Mouse (Mus musculus) forebrain, embryonic 11.5 days (tissue): ENCODE measurements around the gene Ccpg1. TPM values are rescaled to one million over a fixed set of nuclear protein-coding genes. Genes with fewer than 3 reads are reported as not detected.

ENCODE experiments used
- ATAC-seq: fragments of 200-750 bp; cut with Nextera tagmentation; replicated peaks from 2 replicates; pipeline ENCODE4 v1.8.0; 2017; ENCODE audit warnings: moderate TSS enrichment; ENCODE audit not compliant: low FRiP score
- DNase-seq: peaks from one replicate; pipeline ENCODE4 v3.0.0-alpha.2; 2017; ENCODE audit warnings: low spot score
- H3K27ac ChIP-seq: fragments of 300-500 bp; sonication (generic); 2 replicates; pipeline ENCODE4 v1.5.1; 2014; ENCODE audit warnings: low read depth, low read length
- H3K27me3 ChIP-seq: fragments of 300-500 bp; sonication (generic); 2 replicates; pipeline ENCODE4 v1.6.1; 2014; ENCODE audit warnings: mild to moderate bottlenecking, low read length, mixed read lengths; ENCODE audit not compliant: control insufficient read depth, insufficient read depth
- H3K36me3 ChIP-seq: fragments of 300-500 bp; sonication (generic); 2 replicates; pipeline ENCODE4 v1.6.1; 2014; ENCODE audit warnings: mild to moderate bottlenecking, low read length, moderate library complexity, mixed read lengths; ENCODE audit not compliant: control insufficient read depth, insufficient read depth
- H3K4me1 ChIP-seq: fragments of 300-500 bp; sonication (generic); replicated peaks from 2 replicates; pipeline ENCODE4 v1.6.1; 2014; ENCODE audit warnings: low read length, mixed read lengths; ENCODE audit not compliant: control insufficient read depth, insufficient read depth
- H3K4me2 ChIP-seq: fragments of 300-500 bp; sonication (generic); 2 replicates; pipeline ENCODE4 v1.6.1; 2014; ENCODE audit warnings: low read depth, mild to moderate bottlenecking, low read length, moderate library complexity, mixed read lengths; ENCODE audit not compliant: severe bottlenecking
- H3K4me3 ChIP-seq: fragments of 300-500 bp; sonication (generic); 2 replicates; pipeline ENCODE4 v1.5.1; 2014; ENCODE audit warnings: low read depth, low read length
- H3K9ac ChIP-seq: fragments of 300-500 bp; sonication (generic); 2 replicates; pipeline ENCODE4 v1.6.1; 2014; ENCODE audit warnings: low read length
- H3K9me3 ChIP-seq: fragments of 300-500 bp; sonication (generic); 2 replicates; pipeline ENCODE4 v1.6.1; 2016; ENCODE audit warnings: low read length, mixed read lengths; ENCODE audit not compliant: control insufficient read depth
- WGBS: fragments of 180-500 bp; shearing (Covaris S2); extraction: QIAGEN DNeasy Blood & Tissue Kit; methylation state at CpG from one replicate; pipeline ENCODE4 v1.1.7; 2014; 5-methylcytosine and 5-hydroxymethylcytosine counted together
- polyA plus RNA-seq: library from polyadenylated mRNA; unstranded; fragments of >200 nt; fragmentation: Nextera tagmentation; extraction: Ambion mirVana; gene quantifications from 2 replicates; pipeline ENCODE4 v1.2.1, GENCODE M21; 2014

Gene Ccpg1
- polyA plus RNA-seq, 1 experiment from 2014 or later = 19.6 TPM

GRCm38 (mm10) chr9:72975242-72975641, 10.0 kb upstream of the Ccpg1 start:
- H3K27ac ChIP-seq = no peak overlapping the region
- H3K9me3 ChIP-seq = no peaks in the 10 kb centered on the region; the same call in 1 of the 2 replicates
- ATAC-seq = no peak
- H3K36me3 ChIP-seq = no peaks in the 10 kb centered on the region
- no peak for DNase-seq
- H3K27me3 ChIP-seq = no peaks in the 10 kb centered on the region
- H3K4me2 ChIP-seq = no peak overlapping the region
- no peak overlapping the region for H3K9ac ChIP-seq
- H3K4me3 ChIP-seq = no peak overlapping the region
- H3K4me1 ChIP-seq = no peaks in the 10 kb centered on the region
- WGBS = 86% methylated on average over 1 of the region's 1 CpGs

GRCm38 (mm10) chr9:72983066-72983465, 2.2 kb upstream of the Ccpg1 start:
- no peaks in the 10 kb centered on the region for H3K27me3 ChIP-seq
- WGBS = 72% methylated on average over 2 of the region's 2 CpGs
- H3K4me2 ChIP-seq = no peak overlapping the region
- peaks cover 3% of the 10 kb centered on the region; the same call in 1 of the 2 replicates for H3K4me1 ChIP-seq
- H3K9me3 ChIP-seq = no peaks in the 10 kb centered on the region
- no peak overlapping the region for H3K27ac ChIP-seq
- no peak overlapping the region for H3K4me3 ChIP-seq
- no peaks in the 10 kb centered on the region for H3K36me3 ChIP-seq
- H3K9ac ChIP-seq = no peak overlapping the region
- DNase-seq (peak; percentile 5), ATAC-seq (no peak)

DNA sequence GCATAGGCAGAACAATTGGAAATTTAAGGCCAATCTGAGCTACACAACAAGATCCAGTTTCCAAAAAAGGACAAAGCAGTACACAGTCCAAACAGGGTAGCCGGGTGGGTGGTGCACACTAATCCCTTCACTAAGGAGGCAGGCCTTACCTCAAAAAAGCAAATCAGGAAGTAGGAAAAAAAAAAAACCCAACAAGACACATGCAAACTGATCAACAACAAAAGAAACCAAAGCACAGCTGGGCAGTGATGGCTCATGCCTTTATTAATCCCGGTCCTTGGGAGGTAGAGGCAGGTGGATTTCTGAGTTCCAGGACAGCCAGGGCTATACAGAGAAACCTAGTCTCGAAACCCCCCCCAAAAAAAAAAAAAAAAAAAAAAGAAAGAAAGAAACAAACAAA, 2.5 kb downstream of the Ccpg1 start:
- ATAC-seq = no peak

GRCm38 (mm10) chr9:72988706-72989105, 3.5 kb downstream of the Ccpg1 start:
- Histone ChIP-seq H3K4me1 (peaks cover 3% of the 10 kb centered on the region; the same call in 1 of the 2 replicates), H3K9me3 (no peaks in the 10 kb centered on the region), H3K9ac (no peak overlapping the region), H3K4me2 (no peak overlapping the region), H3K36me3 (no peaks in the 10 kb centered on the region), H3K27me3 (no peaks in the 10 kb centered on the region), H3K4me3 (no peak overlapping the region), H3K27ac (no peak overlapping the region)
- WGBS = 81% methylated on average over 5 of the region's 5 CpGs
- ATAC-seq (no peak), DNase-seq (no peak)

More for the DNA sequence above, 2.5 kb downstream of the Ccpg1 start:
- 63% methylated on average over 3 of the region's 3 CpGs for WGBS
- Histone ChIP-seq H3K9me3 (no peaks in the 10 kb centered on the region), H3K27ac (no peak overlapping the region), H3K4me2 (no peak overlapping the region), H3K4me3 (no peak overlapping the region), H3K9ac (no peak overlapping the region), H3K36me3 (no peaks in the 10 kb centered on the region), H3K27me3 (no peaks in the 10 kb centered on the region), H3K4me1 (peaks cover 3% of the 10 kb centered on the region; the same call in 1 of the 2 replicates)
- no peak for DNase-seq

DNA sequence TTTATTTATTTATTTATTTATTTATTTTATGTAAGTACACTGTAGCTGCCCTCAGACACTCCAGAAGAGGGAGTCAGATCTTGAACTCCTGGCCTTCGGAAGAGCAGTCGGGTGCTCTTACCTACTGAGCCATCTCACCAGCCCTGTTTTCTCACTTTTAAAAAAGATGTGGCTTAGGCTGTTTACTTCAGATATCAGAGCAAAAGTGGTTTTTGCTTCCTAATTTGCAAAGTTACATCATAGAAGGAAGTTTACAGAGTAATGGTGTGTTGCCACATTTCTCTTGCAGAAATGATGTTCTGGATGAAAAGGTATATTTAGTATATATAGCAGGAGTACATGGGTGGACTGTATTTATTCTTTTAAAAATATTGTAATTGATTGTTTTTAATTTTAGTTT, 6.2 kb downstream of the Ccpg1 start:
- DNase-seq (no peak), ATAC-seq (no peak)
- no peaks in the 10 kb centered on the region for H3K9me3 ChIP-seq
- no peak overlapping the region for H3K9ac ChIP-seq
- no peak overlapping the region for H3K27ac ChIP-seq
- 95% methylated on average over 2 of the region's 2 CpGs for WGBS
- no peaks in the 10 kb centered on the region for H3K36me3 ChIP-seq
- no peak overlapping the region for H3K4me2 ChIP-seq
- H3K4me1 ChIP-seq = no peaks in the 10 kb centered on the region; the same call in 1 of the 2 replicates
- H3K27me3 ChIP-seq = no peaks in the 10 kb centered on the region
- H3K4me3 ChIP-seq = no peak overlapping the region

GRCm38 (mm10) chr9:72992576-72992975, 7.3 kb downstream of the Ccpg1 start:
- 91% methylated on average over 5 of the region's 5 CpGs for WGBS
- Histone ChIP-seq H3K27me3 (no peaks in the 10 kb centered on the region), H3K27ac (no peak overlapping the region), H3K9me3 (no peaks in the 10 kb centered on the region), H3K36me3 (no peaks in the 10 kb centered on the region), H3K4me3 (no peak overlapping the region), H3K4me1 (no peaks in the 10 kb centered on the region), H3K9ac (no peak overlapping the region), H3K4me2 (no peak overlapping the region)
- DNase-seq = no peak
- no peak for ATAC-seq

DNA sequence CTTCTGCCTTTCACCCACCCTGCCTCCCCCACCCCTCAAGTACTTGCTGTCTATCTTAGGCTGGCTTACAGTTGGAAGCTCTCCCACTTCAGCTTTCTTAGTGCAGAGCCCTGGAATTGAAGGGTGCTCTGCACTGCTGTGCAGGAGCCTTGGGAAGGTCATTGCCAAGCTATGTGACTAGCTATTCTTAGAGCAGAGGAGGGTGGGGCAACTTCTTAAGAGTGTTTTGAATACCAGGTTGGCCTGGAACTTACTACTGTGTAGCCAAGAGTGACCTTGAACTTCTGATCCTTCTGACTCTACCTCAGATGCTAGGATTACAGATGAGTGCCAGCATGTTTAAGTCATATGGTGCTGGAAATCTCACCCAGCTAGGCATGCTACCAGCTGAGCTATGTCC, 10.9 kb downstream of the Ccpg1 start:
- H3K9ac ChIP-seq = no peak overlapping the region
- no peaks in the 10 kb centered on the region for H3K27me3 ChIP-seq
- H3K27ac ChIP-seq = no peak overlapping the region
- ATAC-seq (no peak), DNase-seq (no peak)
- no peaks in the 10 kb centered on the region for H3K36me3 ChIP-seq
- no peak overlapping the region for H3K4me2 ChIP-seq
- no peak overlapping the region for H3K4me3 ChIP-seq
- no peaks in the 10 kb centered on the region for H3K9me3 ChIP-seq
- no peaks in the 10 kb centered on the region for H3K4me1 ChIP-seq

- Histone ChIP-seq H3K9ac (no peak overlapping the region), H3K4me3 (no peak overlapping the region), H3K27ac (no peak overlapping the region), H3K4me1 (no peaks in the 10 kb centered on the region), H3K36me3 (no peaks in the 10 kb centered on the region), H3K9me3 (no peaks in the 10 kb centered on the region), H3K27me3 (no peaks in the 10 kb centered on the region), H3K4me2 (no peak overlapping the region)
- 50% methylated on average over 7 of the region's 7 CpGs for WGBS
- DNase-seq = no peak
- ATAC-seq = no peak
These were observed 11.6 kb downstream of the Ccpg1 start for GRCm38 (mm10) chr9:72996806-72997205.

GRCm38 (mm10) chr9:73000487-73000886, 15.3 kb downstream of the Ccpg1 start:
- H3K4me3 ChIP-seq = no peak overlapping the region
- ATAC-seq = no peak
- H3K9me3 ChIP-seq = no peaks in the 10 kb centered on the region
- H3K27me3 ChIP-seq = no peaks in the 10 kb centered on the region
- H3K36me3 ChIP-seq = no peaks in the 10 kb centered on the region
- H3K4me2 ChIP-seq = no peak overlapping the region
- H3K9ac ChIP-seq = no peak overlapping the region
- no peak overlapping the region for H3K27ac ChIP-seq
- 72% methylated on average over 2 of the region's 2 CpGs for WGBS
- H3K4me1 ChIP-seq = no peaks in the 10 kb centered on the region
- DNase-seq = no peak
